Mouse (Mus musculus): ENCODE measurements at regions not wholly inside any gene's neighbourhood (a gene's known extent, or its start where the extent isn't known, plus 50 kb on each side); places are given as distances from the start of the nearest gene placed in this dataset.

- no peak for TF ChIP-seq GATA4 (IDR thresholded peaks at IDR 0.05; ENCODE audit: insufficient replicate concordance, low read length)
Measured at GRCm38 (mm10) chr13:111894804-111895478, 86.1 kb upstream of the Map3k1 start.

- no peak for TF ChIP-seq GATA4 (IDR thresholded peaks at IDR 0.05; ENCODE audit: insufficient replicate concordance, low read length)
Measured at GRCm38 (mm10) chr13:111896279-111896678, 87.5 kb upstream of the Map3k1 start.

- no peak for TF ChIP-seq GATA4 (IDR thresholded peaks at IDR 0.05; ENCODE audit: insufficient replicate concordance, low read length)
Measured at GRCm38 (mm10) chr13:111903361-111903760, 94.6 kb upstream of the Map3k1 start.

GRCm38 (mm10) chr13:111903931-111904330 is 95.1 kb upstream of the Map3k1 start:
- no peak for TF ChIP-seq GATA4 (IDR thresholded peaks at IDR 0.05; ENCODE audit: insufficient replicate concordance, low read length)

GRCm38 (mm10) chr13:111904616-111905212 is 95.9 kb upstream of the Map3k1 start:
- TF ChIP-seq GATA4 (IDR thresholded peaks at IDR 0.05; ENCODE audit: insufficient replicate concordance, low read length) = no peak

- TF ChIP-seq GATA4 (IDR thresholded peaks at IDR 0.05; ENCODE audit: insufficient replicate concordance, low read length) = no peak
Measured at GRCm38 (mm10) chr13:111905213-111905701, 96.5 kb upstream of the Map3k1 start.

GRCm38 (mm10) chr13:111911071-111911470 is 102.3 kb upstream of the Map3k1 start:
- TF ChIP-seq GATA4 (IDR thresholded peaks at IDR 0.05; ENCODE audit: insufficient replicate concordance, low read length) = no peak

GRCm38 (mm10) chr13:111911661-111912312 is 103.0 kb upstream of the Map3k1 start:
- TF ChIP-seq GATA4 (IDR thresholded peaks at IDR 0.05; ENCODE audit: insufficient replicate concordance, low read length) = no peak

- no peak for TF ChIP-seq GATA4 (IDR thresholded peaks at IDR 0.05; ENCODE audit: insufficient replicate concordance, low read length)
Measured at GRCm38 (mm10) chr13:111914348-111914913, 105.6 kb upstream of the Map3k1 start.

GRCm38 (mm10) chr13:111920534-111920933 is 111.7 kb upstream of the Map3k1 start:
- no peak for TF ChIP-seq GATA4 (IDR thresholded peaks at IDR 0.05; ENCODE audit: insufficient replicate concordance, low read length)

- no peak for TF ChIP-seq GATA4 (IDR thresholded peaks at IDR 0.05; ENCODE audit: insufficient replicate concordance, low read length)
Measured at GRCm38 (mm10) chr13:111921142-111922035, 112.6 kb upstream of the Map3k1 start.

- no peak for TF ChIP-seq GATA4 (IDR thresholded peaks at IDR 0.05; ENCODE audit: insufficient replicate concordance, low read length)
Measured at GRCm38 (mm10) chr13:111925349-111925748, 116.6 kb upstream of the Map3k1 start.

GRCm38 (mm10) chr13:111926801-111927200 is 118.0 kb upstream of the Map3k1 start:
- TF ChIP-seq GATA4 (IDR thresholded peaks at IDR 0.05; ENCODE audit: insufficient replicate concordance, low read length) = no peak

- TF ChIP-seq GATA4 (IDR thresholded peaks at IDR 0.05; ENCODE audit: insufficient replicate concordance, low read length) = no peak
Measured at GRCm38 (mm10) chr13:111927489-111927888, 118.7 kb upstream of the Map3k1 start.

Measured in liver, adult (tissue).